20 mouse cellular contexts compared by ENCODE assay signal in the genomic region with DNA sequence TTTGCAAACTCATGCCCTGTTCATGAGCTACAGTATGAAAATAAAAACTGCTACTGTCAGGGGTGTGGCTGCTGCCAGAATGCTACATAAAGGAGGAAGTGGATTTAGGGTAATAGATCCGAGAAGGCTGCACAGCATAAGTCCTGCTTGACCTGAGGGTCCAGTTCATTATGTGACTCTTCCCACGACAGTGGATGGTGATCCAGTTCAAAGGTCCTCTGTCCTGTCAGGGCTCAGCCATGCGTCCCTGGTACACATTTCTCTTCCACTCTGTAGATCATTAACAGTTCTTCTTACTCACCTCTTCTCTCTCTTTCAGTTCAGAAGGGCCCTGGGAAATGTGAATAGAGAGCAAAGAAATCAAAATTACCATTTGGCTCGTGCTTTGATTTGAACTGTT.
DNase-seq lines count a peak whose midpoint lies in the region; ATAC-seq and TF ChIP-seq lines count a peak whose summit lies in the region.
"Had no signal": no experiment of that assay in that cellular context is flagged by ENCODE, and none has a peak within 500 bp of the region (broad histone marks: within the 10 kb centered on the region; RNA-seq: fewer than 3 reads in every experiment).

No protein-coding gene starts in this region.

- H3K4me2 ChIP-seq in liver, embryonic 11.5 days, result no peak overlapping the region
- H3K4me2 ChIP-seq in neural tube, embryonic 15.5 days, result no peak overlapping the region
- H3K4me2 ChIP-seq: heart, embryonic 11.5 days; hindbrain, embryonic 14.5 days; midbrain, embryonic 12.5 days; neural tube, embryonic 12.5 days had no signal

- H3K4me3 ChIP-seq in kidney, adult 2 months (ENCODE audit: insufficient read depth, low read depth, low read length), result no peak overlapping the region
- no peak overlapping the region for H3K4me3 ChIP-seq in liver, embryonic 11.5 days (ENCODE audit: low read depth, low read length)
- no peak overlapping the region for H3K4me3 ChIP-seq in neural tube, embryonic 15.5 days (replicated peaks)
- H3K4me3 ChIP-seq in cerebellum, adult 2 months (replicated peaks; ENCODE audit: insufficient read depth, low read depth, low read length), result no peak overlapping the region
- H3K4me3 ChIP-seq: midbrain, embryonic 12.5 days; neural tube, embryonic 12.5 days had no signal

- no peaks in the 10 kb centered on the region for H3K9me3 ChIP-seq in liver, embryonic 11.5 days (ENCODE audit: control insufficient read depth, low read length)
- H3K9me3 ChIP-seq in neural tube, embryonic 15.5 days (replicated peaks), result no peaks in the 10 kb centered on the region
- H3K9me3 ChIP-seq: midbrain, embryonic 12.5 days; neural tube, embryonic 12.5 days had no signal

- H3K9ac ChIP-seq in liver, embryonic 11.5 days (ENCODE audit: low read depth, low read length), result no peak overlapping the region
- no peak overlapping the region for H3K9ac ChIP-seq in neural tube, embryonic 15.5 days (replicated peaks)
- H3K9ac ChIP-seq: forebrain, postnatal 0 days; hindbrain, embryonic 14.5 days; midbrain, embryonic 12.5 days; neural tube, embryonic 12.5 days had no signal

- peak; percentile 74 for ATAC-seq in liver, embryonic 11.5 days (replicated peaks; ENCODE audit: low FRiP score)
- no peak for ATAC-seq in neural tube, embryonic 15.5 days (ENCODE audit: low FRiP score)
- ATAC-seq: forebrain, postnatal 0 days; lung, postnatal 0 days had no signal

- peak; percentile 84 for DNase-seq in kidney, adult 2 months
- peak; percentile 36 for DNase-seq in kidney, postnatal 10 days
- DNase-seq in liver, embryonic 11.5 days (ENCODE audit: low spot score), result no peak
- DNase-seq in yolk sac, embryonic 10.5 days (ENCODE audit: low spot score), result peak; percentile 12
- DNase-seq in cerebellum, adult 2 months, result no peak
- DNase-seq in right cerebral cortex, postnatal 36 days (ENCODE audit: low spot score in 2 of 2), result no peak
- DNase-seq in thymus, postnatal 4 days, result no peak
- DNase-seq: adrenal gland, postnatal 14 days; cerebellum, adult 11 months; cerebellum, postnatal 25 days; embryo, embryonic 11 days; forebrain, postnatal 0 days; layer of hippocampus, postnatal 36 days; spleen, adult 18-20 months had no signal

- no peak for TF ChIP-seq POLR2A in kidney, adult 2 months (IDR thresholded peaks at IDR 0.05; ENCODE audit: low read depth, low read length)
- no peak for TF ChIP-seq POLR2A in cerebellum, adult 2 months (IDR thresholded peaks at IDR 0.05; ENCODE audit: borderline replicate concordance, insufficient read depth, low read length)

- no peaks in the 10 kb centered on the region for H3K4me1 ChIP-seq in kidney, adult 2 months (ENCODE audit: control insufficient read depth, insufficient read depth, low read length)
- no peaks in the 10 kb centered on the region for H3K4me1 ChIP-seq in liver, embryonic 11.5 days (replicated peaks; ENCODE audit: control insufficient read depth, insufficient read depth, low read length)
- H3K4me1 ChIP-seq in neural tube, embryonic 15.5 days, result no peaks in the 10 kb centered on the region
- no peaks in the 10 kb centered on the region for H3K4me1 ChIP-seq in cerebellum, adult 2 months (ENCODE audit: control insufficient read depth, insufficient read depth, low read length)
- H3K4me1 ChIP-seq: midbrain, embryonic 12.5 days; neural tube, embryonic 12.5 days had no signal

- H3K36me3 ChIP-seq in kidney, adult 2 months (ENCODE audit: control insufficient read depth, insufficient read depth, low read length), result no peaks in the 10 kb centered on the region; the same call in 1 of the 2 replicates
- no peaks in the 10 kb centered on the region for H3K36me3 ChIP-seq in liver, embryonic 11.5 days (ENCODE audit: control insufficient read depth, insufficient read depth, low read length)
- H3K36me3 ChIP-seq in neural tube, embryonic 15.5 days, result no peaks in the 10 kb centered on the region

- no peak overlapping the region for H3K27ac ChIP-seq in kidney, adult 2 months (ENCODE audit: insufficient read depth, low read depth, low read length)
- no peak overlapping the region for H3K27ac ChIP-seq in liver, embryonic 11.5 days (ENCODE audit: low read depth, low read length)
- H3K27ac ChIP-seq in neural tube, embryonic 15.5 days (replicated peaks), result no peak overlapping the region
- no peak overlapping the region for H3K27ac ChIP-seq in cerebellum, adult 2 months (ENCODE audit: insufficient read depth, low read length)
- H3K27ac ChIP-seq: hindbrain, embryonic 14.5 days; midbrain, embryonic 12.5 days; neural tube, embryonic 12.5 days had no signal

- 33% methylated on average over 4 of the region's 4 CpGs for WGBS in kidney, adult 2 months
- whole genome bisulfite sequencing in liver, embryonic 11.5 days, result 57% methylated on average over 4 of the region's 4 CpGs
- WGBS in neural tube, embryonic 15.5 days, result 79% methylated on average over 4 of the region's 4 CpGs
- 81% methylated on average over 4 of the region's 4 CpGs for WGBS in cerebellum, adult 2 months

- no peaks in the 10 kb centered on the region for H3K27me3 ChIP-seq in kidney, adult 2 months (replicated peaks; ENCODE audit: control insufficient read depth, insufficient read depth, low read length)
- H3K27me3 ChIP-seq in liver, embryonic 11.5 days (replicated peaks; ENCODE audit: control insufficient read depth, insufficient read depth, low read length), result no peaks in the 10 kb centered on the region
- no peaks in the 10 kb centered on the region for H3K27me3 ChIP-seq in neural tube, embryonic 15.5 days (replicated peaks)
- no peaks in the 10 kb centered on the region for H3K27me3 ChIP-seq in cerebellum, adult 2 months (ENCODE audit: control insufficient read depth, insufficient read depth, low read length)
- H3K27me3 ChIP-seq: midbrain, embryonic 12.5 days; neural tube, embryonic 12.5 days had no signal

- TF ChIP-seq CTCF in kidney, adult 2 months (conservative IDR thresholded peaks at IDR 0.05; ENCODE audit: insufficient read depth, insufficient read length, low read depth, low read length), result no peak
- no peak for TF ChIP-seq CTCF in cerebellum, adult 2 months (IDR thresholded peaks at IDR 0.05; ENCODE audit: borderline replicate concordance, insufficient read depth, low read depth, low read length)

Comparison
In these comparisons a context has a peak if more than half of its experiments do, and no peak if none do; other contexts are left out.
1. DNase-seq: peak in kidney, adult 2 months (single experiment), kidney, postnatal 10 days (single experiment) and yolk sac, embryonic 10.5 days (single experiment); none in liver, embryonic 11.5 days (single experiment), cerebellum, adult 2 months (0 of 2), right cerebral cortex, postnatal 36 days (0 of 2) and thymus, postnatal 4 days (single experiment).